Mouse (Mus musculus) lung, postnatal 25 days (tissue): Measurements from ENCODE around the gene Npc1l1.
A peak's percentile ranks its signal among the peaks of the same experiment; 100 is the strongest.
"Not testable (repeated sequence)": the region's sequence is repeated elsewhere in the genome, so short reads cannot be mapped to it uniquely, and the experiment has no call there.

Experiments
- DNase-seq: peaks from one replicate; pipeline ENCODE4 v3.0.0; 2022; ENCODE audit warnings: low spot score

Npc1l1 gene

GRCm38 (mm10) chr11:6230012-6230411, at the start of gene Npc1l1:
Gene Npc1l1, minus strand, starts transcription at chr11:6230143.
- DNase-seq: no peak

- DNase-seq: no peak
Measured at GRCm38 (mm10) chr11:6276466-6276865, 46.5 kb upstream of the Npc1l1 start.

- no peak for DNase-seq
Measured at GRCm38 (mm10) chr11:6275094-6275484, 45.1 kb upstream of the Npc1l1 start.

GRCm38 (mm10) chr11:6274387-6275093, 44.6 kb upstream of the Npc1l1 start, which contains the start of gene Tmed4:
Gene Tmed4, minus strand, starts transcription at chr11:6274870.
- DNase-seq: peak; percentile 98

GRCm38 (mm10) chr11:6273607-6274006, 43.7 kb upstream of the Npc1l1 start:
- no peak for DNase-seq

GRCm38 (mm10) chr11:6267320-6268254, 37.6 kb upstream of the Npc1l1 start, which contains the start of gene Ddx56:
Gene Ddx56, minus strand, starts transcription at chr11:6267772.
- DNase-seq: peak; percentile 95

- DNase-seq: no peak
Measured at GRCm38 (mm10) chr11:6266621-6267020, 36.7 kb upstream of the Npc1l1 start.

GRCm38 (mm10) chr11:6261434-6262082, 31.6 kb upstream of the Npc1l1 start:
- peak; percentile 59 for DNase-seq

GRCm38 (mm10) chr11:6259413-6259812, 29.5 kb upstream of the Npc1l1 start:
- DNase-seq: no peak

- DNase-seq: no peak
Measured at GRCm38 (mm10) chr11:6256490-6257072, 26.6 kb upstream of the Npc1l1 start.

- not testable (repeated sequence) for DNase-seq
Measured at GRCm38 (mm10) chr11:6254602-6255001, 24.7 kb upstream of the Npc1l1 start.

- DNase-seq: no peak
Measured at GRCm38 (mm10) chr11:6252824-6253223, 22.9 kb upstream of the Npc1l1 start.

GRCm38 (mm10) chr11:6252248-6252647, 22.3 kb upstream of the Npc1l1 start:
- no peak for DNase-seq

GRCm38 (mm10) chr11:6244707-6245106, 14.8 kb upstream of the Npc1l1 start:
- DNase-seq: no peak

- DNase-seq: no peak
Measured at GRCm38 (mm10) chr11:6233025-6233424, 3.1 kb upstream of the Npc1l1 start.

GRCm38 (mm10) chr11:6224541-6225229, 5.3 kb downstream of the Npc1l1 start:
- DNase-seq: no peak

- DNase-seq: no peak
Measured at GRCm38 (mm10) chr11:6222187-6222586, 7.8 kb downstream of the Npc1l1 start.

- no peak for DNase-seq
Measured at GRCm38 (mm10) chr11:6219967-6220366, 10.0 kb downstream of the Npc1l1 start.

- DNase-seq: no peak
Measured at GRCm38 (mm10) chr11:6218189-6218896, 11.6 kb downstream of the Npc1l1 start.

- DNase-seq: peak; percentile 36
Measured at GRCm38 (mm10) chr11:6216834-6217233, 13.1 kb downstream of the Npc1l1 start.

- no peak for DNase-seq
Measured at GRCm38 (mm10) chr11:6208158-6208557, 21.8 kb downstream of the Npc1l1 start.
